Mouse (Mus musculus) forebrain, embryonic 16.5 days (tissue): ENCODE measurements around the gene Gm13212. TPM values are rescaled to one million over a fixed set of nuclear protein-coding genes. Genes with fewer than 3 reads are reported as not detected.

Experiments
- polyA plus RNA-seq: library from polyadenylated mRNA; unstranded; fragments of >200 nt; fragmentation: Nextera tagmentation; extraction: Ambion mirVana; gene quantifications from 2 replicates; pipeline ENCODE4 v1.2.1, GENCODE M21; 2015

Gene Gm13212
- polyA plus RNA-seq, 1 experiment from 2014 or later = 0.18 TPM

Other genes with a start within 250 kb of the Gm13212 start
- gene Zfp990, start 74.4 kb upstream of the Gm13212 start, polyA plus RNA-seq = not detected in 2 replicates
- not detected in 2 replicates for gene Zfp980, start 85.5 kb downstream of the Gm13212 start, polyA plus RNA-seq